Mouse (Mus musculus) thymus, adult 2 months (tissue): Measurements from ENCODE around the gene Dbt.

ENCODE experiments used
- CTCF ChIP-seq: fragments of 200-500 bp; IDR thresholded peaks from 2 replicates; pipeline ENCODE4 v1.5.1; 2012; ENCODE audit warnings: mild to moderate bottlenecking, control low read depth, low read length, moderate library complexity, borderline replicate concordance; ENCODE audit not compliant: control insufficient read depth, poor library complexity, insufficient read depth; ENCODE audit errors: extremely low read depth
- POLR2A ChIP-seq: fragments of 200-500 bp; IDR thresholded peaks from 2 replicates; pipeline ENCODE4 v1.6.1; 2012; ENCODE audit warnings: mild to moderate bottlenecking, low read length, control low read depth, moderate library complexity; ENCODE audit not compliant: control insufficient read depth, poor library complexity, insufficient read depth; ENCODE audit errors: extremely low read depth

GRCm38 (mm10) chr3:116594076-116594727, 81.3 kb downstream of the Dbt start:
- TF ChIP-seq CTCF, result no peak
- TF ChIP-seq POLR2A, result no peak
